Mouse (Mus musculus) stomach, embryonic 14.5 days (tissue): ENCODE measurements around the gene Spop. TPM values are rescaled to one million over a fixed set of nuclear protein-coding genes. Genes with fewer than 3 reads are reported as not detected.

Experiments
- ATAC-seq: fragments of 200-750 bp; cut with Nextera tagmentation; 2 replicates; pipeline ENCODE4 v1.8.0; 2017; ENCODE audit warnings: low read depth, moderate TSS enrichment; ENCODE audit not compliant: insufficient number of reproducible peaks, insufficient read depth, low FRiP score
- H3K27ac ChIP-seq: fragments of 300-500 bp; sonication (generic); 2 replicates; pipeline ENCODE4 v1.5.1; 2014; ENCODE audit warnings: mild to moderate bottlenecking, low read length, moderate library complexity, mixed read lengths
- H3K27me3 ChIP-seq: fragments of 300-500 bp; sonication (generic); 2 replicates; pipeline ENCODE4 v1.6.1; 2014; ENCODE audit warnings: low read length, control low read depth, mixed read lengths; ENCODE audit not compliant: control insufficient read depth, insufficient read depth
- H3K36me3 ChIP-seq: fragments of 300-500 bp; sonication (generic); 2 replicates; pipeline ENCODE4 v1.6.1; 2014; ENCODE audit warnings: mild to moderate bottlenecking, control low read depth, low read length, moderate library complexity, mixed read lengths; ENCODE audit not compliant: control insufficient read depth, insufficient read depth
- H3K4me1 ChIP-seq: fragments of 300-500 bp; sonication (generic); 2 replicates; pipeline ENCODE4 v1.6.1; 2014; ENCODE audit warnings: low read length, control low read depth, mixed read lengths; ENCODE audit not compliant: control insufficient read depth, insufficient read depth
- H3K4me2 ChIP-seq: fragments of 300-500 bp; sonication (generic); replicated peaks from 2 replicates; pipeline ENCODE4 v1.6.1; 2014; ENCODE audit warnings: low read depth, low read length, control low read depth
- H3K4me3 ChIP-seq: fragments of 300-500 bp; sonication (generic); 2 replicates; pipeline ENCODE4 v1.5.1; 2014; ENCODE audit warnings: low read depth, low read length, control low read depth
- H3K9ac ChIP-seq: fragments of 300-500 bp; sonication (generic); replicated peaks from 2 replicates; pipeline ENCODE4 v1.6.1; 2014; ENCODE audit warnings: low read depth, mild to moderate bottlenecking, control low read depth, low read length, moderate library complexity, mixed read lengths
- H3K9me3 ChIP-seq: fragments of 300-500 bp; sonication (generic); 2 replicates; pipeline ENCODE4 v1.6.1; 2016; ENCODE audit warnings: low read depth, low read length, control low read depth; ENCODE audit not compliant: control insufficient read depth
- WGBS: fragments of 180-500 bp; shearing (Covaris S2); extraction: QIAGEN DNeasy Blood & Tissue Kit; methylation state at CpG from one replicate; pipeline ENCODE4 v1.1.7; 2014; 5-methylcytosine and 5-hydroxymethylcytosine counted together
- polyA plus RNA-seq: library from polyadenylated mRNA; unstranded; fragments of >200 nt; fragmentation: Nextera tagmentation; extraction: Ambion mirVana; gene quantifications from 2 replicates; pipeline ENCODE4 v1.2.1, GENCODE M21; 2014

Gene Spop
- polyA plus RNA-seq, 1 experiment from 2014 or later = 105 TPM

DNA sequence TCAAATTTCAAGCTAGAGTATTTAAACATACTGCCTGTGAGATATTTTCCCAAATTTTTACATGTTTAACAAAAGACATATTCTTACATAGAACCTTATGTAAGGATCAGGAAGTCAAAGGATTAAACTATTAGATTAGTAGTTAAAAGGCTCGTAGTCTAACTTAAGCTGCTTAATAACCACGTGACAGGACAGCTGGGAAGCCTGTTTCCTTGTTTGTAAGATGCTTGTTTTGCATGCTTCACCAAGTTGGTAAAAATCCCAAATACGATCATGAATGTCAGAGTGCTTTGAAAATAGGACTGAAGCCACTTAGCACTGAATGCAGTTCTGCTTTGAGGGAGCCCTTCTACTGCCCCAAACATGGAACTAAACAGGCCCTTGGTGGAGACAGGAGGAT is 34.5 kb downstream of the Spop start:
- ATAC-seq = no peak
- H3K9ac ChIP-seq = no peak overlapping the region
- H3K4me1 ChIP-seq = no peaks in the 10 kb centered on the region
- H3K9me3 ChIP-seq = no peaks in the 10 kb centered on the region
- no peak overlapping the region for H3K27ac ChIP-seq
- no peak overlapping the region for H3K4me3 ChIP-seq
- H3K27me3 ChIP-seq = no peaks in the 10 kb centered on the region
- no peaks in the 10 kb centered on the region for H3K36me3 ChIP-seq
- no peak overlapping the region for H3K4me2 ChIP-seq
- 81% methylated on average over 3 of the region's 3 CpGs for WGBS

GRCm38 (mm10) chr11:95455331-95455730 is 41.5 kb downstream of the Spop start:
- Histone ChIP-seq H3K4me3 (no peak overlapping the region), H3K4me1 (no peaks in the 10 kb centered on the region), H3K4me2 (no peak overlapping the region), H3K27me3 (no peaks in the 10 kb centered on the region), H3K9me3 (no peaks in the 10 kb centered on the region), H3K9ac (no peak overlapping the region), H3K27ac (no peak overlapping the region), H3K36me3 (no peaks in the 10 kb centered on the region)
- ATAC-seq = no peak
- 73% methylated on average over 8 of the region's 8 CpGs for WGBS

GRCm38 (mm10) chr11:95460872-95461271 is 47.0 kb downstream of the Spop start:
- H3K4me1 ChIP-seq = no peaks in the 10 kb centered on the region
- 74% methylated on average over 2 of the region's 2 CpGs for WGBS
- no peaks in the 10 kb centered on the region for H3K36me3 ChIP-seq
- no peaks in the 10 kb centered on the region for H3K9me3 ChIP-seq
- no peaks in the 10 kb centered on the region for H3K27me3 ChIP-seq
- H3K4me2 ChIP-seq = no peak overlapping the region
- no peak overlapping the region for H3K27ac ChIP-seq
- no peak overlapping the region for H3K4me3 ChIP-seq
- no peak for ATAC-seq
- no peak overlapping the region for H3K9ac ChIP-seq

GRCm38 (mm10) chr11:95462168-95462567 is 48.3 kb downstream of the Spop start:
- H3K27me3 ChIP-seq = no peaks in the 10 kb centered on the region
- 93% methylated on average over 3 of the region's 3 CpGs for WGBS

DNA sequence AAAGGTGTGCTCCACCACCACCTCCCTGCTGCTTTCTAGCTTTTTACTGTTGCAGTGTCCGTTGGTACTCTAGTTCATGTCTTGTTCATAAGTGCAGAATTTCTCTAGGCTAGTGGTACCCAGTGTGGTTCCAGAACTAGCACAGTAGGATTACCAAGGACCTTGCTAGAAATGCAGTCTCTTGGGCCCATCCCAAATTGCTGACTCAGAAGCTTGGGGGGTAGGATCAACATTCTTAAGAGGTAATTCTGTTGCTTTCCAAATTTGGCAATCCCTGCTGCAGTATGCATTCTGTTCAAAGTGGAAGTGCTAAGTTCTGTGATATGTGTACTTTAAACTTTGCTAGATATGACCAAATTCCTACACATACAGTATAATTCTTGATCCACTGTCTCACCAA is 53.9 kb downstream of the Spop start:
- Histone ChIP-seq H3K9me3 (no peaks in the 10 kb centered on the region), H3K9ac (no peak overlapping the region), H3K4me3 (no peak overlapping the region), H3K4me2 (no peak overlapping the region), H3K4me1 (no peaks in the 10 kb centered on the region), H3K27me3 (no peaks in the 10 kb centered on the region), H3K27ac (no peak overlapping the region), H3K36me3 (peaks cover 13% of the 10 kb centered on the region)
- 91% methylated on average over 1 of the region's 1 CpGs for WGBS
- ATAC-seq = no peak

More at GRCm38 (mm10) chr11:95462168-95462567, 48.3 kb downstream of the Spop start:
- Histone ChIP-seq H3K4me2 (no peak overlapping the region), H3K4me3 (no peak overlapping the region), H3K27ac (no peak overlapping the region), H3K9me3 (no peaks in the 10 kb centered on the region), H3K36me3 (no peaks in the 10 kb centered on the region; the same call in 1 of the 2 replicates), H3K9ac (no peak overlapping the region), H3K4me1 (no peaks in the 10 kb centered on the region)
- ATAC-seq = no peak

DNA sequence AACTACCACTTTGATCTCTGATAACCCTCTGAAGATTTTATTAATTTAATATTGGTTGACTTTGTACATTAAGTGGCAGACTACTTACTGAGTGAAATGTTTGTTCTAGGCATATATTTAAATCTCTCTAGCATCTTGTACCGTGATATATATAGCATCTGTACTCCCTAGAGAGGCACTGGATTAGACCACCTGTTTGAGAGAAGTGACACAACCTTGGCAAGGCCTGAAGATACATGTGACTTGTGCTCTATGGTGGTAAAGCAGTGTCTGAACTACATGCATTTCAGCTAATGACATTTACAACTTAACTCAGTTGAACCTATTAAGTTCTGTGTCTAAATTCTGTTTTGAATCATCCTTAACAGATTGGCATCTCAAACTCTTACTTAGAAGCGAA is 59.1 kb downstream of the Spop start:
- H3K4me1 ChIP-seq = no peaks in the 10 kb centered on the region

DNA sequence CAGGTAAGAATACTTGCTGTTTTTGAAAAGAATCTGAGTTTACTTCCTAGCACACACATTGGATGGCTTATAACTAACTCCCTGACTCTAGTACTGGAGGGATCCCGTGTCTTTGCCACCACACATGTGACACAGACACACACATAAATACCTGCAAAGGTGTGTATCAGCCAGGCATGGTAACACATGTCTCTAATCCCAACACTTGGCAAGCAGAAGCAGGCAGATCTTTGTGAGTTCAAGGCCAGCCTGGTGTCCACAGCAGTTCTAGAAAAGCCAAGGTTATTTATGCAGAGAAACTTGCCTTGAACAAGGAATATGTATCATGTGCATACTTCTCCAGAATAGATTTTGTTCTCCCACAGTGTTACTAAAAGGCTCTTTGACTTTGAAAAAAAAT is 59.6 kb downstream of the Spop start:
- Histone ChIP-seq H3K27me3 (no peaks in the 10 kb centered on the region), H3K4me1 (no peaks in the 10 kb centered on the region), H3K27ac (no peak overlapping the region), H3K4me2 (no peak overlapping the region), H3K36me3 (peaks cover 38% of the 10 kb centered on the region), H3K4me3 (no peak overlapping the region), H3K9me3 (no peaks in the 10 kb centered on the region), H3K9ac (no peak overlapping the region)
- ATAC-seq = no peak
- 86% methylated on average over 1 of the region's 1 CpGs for WGBS

More for the DNA sequence above, 59.1 kb downstream of the Spop start:
- H3K9me3 ChIP-seq = no peaks in the 10 kb centered on the region
- H3K9ac ChIP-seq = no peak overlapping the region
- no peak overlapping the region for H3K4me3 ChIP-seq
- ATAC-seq = no peak
- H3K27ac ChIP-seq = no peak overlapping the region
- no peaks in the 10 kb centered on the region for H3K27me3 ChIP-seq
- H3K36me3 ChIP-seq = peaks cover 38% of the 10 kb centered on the region
- WGBS = 80% methylated on average over 2 of the region's 2 CpGs
- no peak overlapping the region for H3K4me2 ChIP-seq

GRCm38 (mm10) chr11:95476323-95476722 is 62.4 kb downstream of the Spop start:
- Histone ChIP-seq H3K27ac (no peak overlapping the region), H3K9me3 (no peaks in the 10 kb centered on the region), H3K4me2 (no peak overlapping the region), H3K27me3 (no peaks in the 10 kb centered on the region), H3K4me3 (no peak overlapping the region), H3K4me1 (no peaks in the 10 kb centered on the region), H3K36me3 (peaks cover 37% of the 10 kb centered on the region), H3K9ac (no peak overlapping the region)
- WGBS = 88% methylated on average over 7 of the region's 7 CpGs
- ATAC-seq = no peak

GRCm38 (mm10) chr11:95479458-95479857 is 65.6 kb downstream of the Spop start:
- no peaks in the 10 kb centered on the region for H3K4me1 ChIP-seq
- H3K9me3 ChIP-seq = no peaks in the 10 kb centered on the region
- no peaks in the 10 kb centered on the region for H3K27me3 ChIP-seq
- H3K27ac ChIP-seq = no peak overlapping the region
- WGBS = 79% methylated on average over 4 of the region's 4 CpGs
- no peak overlapping the region for H3K4me2 ChIP-seq
- no peak for ATAC-seq
- peaks cover 36% of the 10 kb centered on the region for H3K36me3 ChIP-seq
- H3K9ac ChIP-seq = no peak overlapping the region
- no peak overlapping the region for H3K4me3 ChIP-seq
